Mouse (Mus musculus) hindbrain, postnatal 0 days (tissue): ENCODE data around the gene 2210407C18Rik. TPM values are rescaled to one million over a fixed set of nuclear protein-coding genes. Genes with fewer than 3 reads are reported as not detected.

Experiments used
- ATAC-seq: fragments of 200-750 bp; cut with Nextera tagmentation; 2 replicates; pipeline ENCODE4 v1.8.0; 2017; ENCODE audit warnings: mild to moderate bottlenecking, moderate TSS enrichment, moderate library complexity
- DNase-seq: peaks from one replicate; pipeline ENCODE4 v3.0.0-alpha.2; 2015; ENCODE audit warnings: low spot score
- H3K27ac ChIP-seq: fragments of 300-500 bp; sonication (generic); 2 replicates; pipeline ENCODE4 v1.5.1; 2014; ENCODE audit warnings: mild to moderate bottlenecking
- H3K27me3 ChIP-seq: fragments of 300-500 bp; sonication (generic); 2 replicates; pipeline ENCODE4 v1.6.1; 2014; ENCODE audit warnings: low read length, mixed read lengths; ENCODE audit not compliant: insufficient read depth
- H3K36me3 ChIP-seq: fragments of 300-500 bp; sonication (generic); 2 replicates; pipeline ENCODE4 v1.6.1; 2014; ENCODE audit warnings: low read length, mixed read lengths; ENCODE audit not compliant: insufficient read depth
- H3K4me1 ChIP-seq: fragments of 300-500 bp; sonication (generic); 2 replicates; pipeline ENCODE4 v1.6.1; 2014; ENCODE audit warnings: antibody characterized with exemption, low read length, mixed read lengths; ENCODE audit not compliant: insufficient read depth
- H3K4me2 ChIP-seq: fragments of 300-500 bp; sonication (generic); 2 replicates; pipeline ENCODE4 v1.6.1; 2014; ENCODE audit warnings: low read depth, mild to moderate bottlenecking, low read length, moderate library complexity, mixed read lengths
- H3K4me3 ChIP-seq: fragments of 300-500 bp; sonication (generic); 2 replicates; pipeline ENCODE4 v1.5.1; 2014; ENCODE audit warnings: low read length
- H3K9ac ChIP-seq: fragments of 300-500 bp; sonication (generic); replicated peaks from 2 replicates; pipeline ENCODE4 v1.6.1; 2014; ENCODE audit warnings: mild to moderate bottlenecking, low read length, moderate library complexity, mixed read lengths
- H3K9me3 ChIP-seq: fragments of 300-500 bp; sonication (generic); 2 replicates; pipeline ENCODE4 v1.6.1; 2016; ENCODE audit warnings: low read length, mixed read lengths
- CTCF ChIP-seq: IDR thresholded peaks from 2 replicates; pipeline ENCODE4 v1.5.1; 2016; ENCODE audit warnings: antibody characterized with exemption, control low read depth, low read depth
- WGBS: fragments of 180-500 bp; shearing (Covaris S2); extraction: QIAGEN DNeasy Blood & Tissue Kit; methylation state at CpG from one replicate; pipeline ENCODE4 v1.1.7; 2014; 5-methylcytosine and 5-hydroxymethylcytosine counted together
- polyA plus RNA-seq: library from polyadenylated mRNA; unstranded; fragments of >200 nt; fragmentation: Nextera tagmentation; extraction: Ambion mirVana; gene quantifications from 2 replicates; pipeline ENCODE4 v1.2.1, GENCODE M21; 2015
- total RNA-seq: library from RNA; depleted of rRNA; stranded (reverse); fragments of >200 nt; gene quantifications from 2 replicates; pipeline ENCODE4 v1.2.3, GENCODE M21; 2014

2210407C18Rik gene
- total and polyA plus RNA-seq, 2 experiments from 2014 or later: not detected

- no peak for TF ChIP-seq CTCF
- 61% methylated on average over 3 of the region's 3 CpGs for WGBS
- no peak for DNase-seq
Measured at GRCm38 (mm10) chr11:58618369-58618768, 2.5 kb upstream of the 2210407C18Rik start.

GRCm38 (mm10) chr11:58614526-58614925 is 1.3 kb downstream of the 2210407C18Rik start:
- TF ChIP-seq CTCF: no peak
- DNase-seq: no peak

More at GRCm38 (mm10) chr11:58618369-58618768, 2.5 kb upstream of the 2210407C18Rik start:
- ATAC-seq: no peak
- Histone ChIP-seq H3K4me3 (no peak overlapping the region), H3K27ac (no peak overlapping the region), H3K9me3 (no peaks in the 10 kb centered on the region), H3K9ac (no peak overlapping the region), H3K4me2 (no peak overlapping the region), H3K4me1 (no peaks in the 10 kb centered on the region), H3K27me3 (no peaks in the 10 kb centered on the region), H3K36me3 (no peaks in the 10 kb centered on the region)

GRCm38 (mm10) chr11:58613359-58613758 is 2.5 kb downstream of the 2210407C18Rik start:
- H3K9ac ChIP-seq: no peak overlapping the region
- H3K9me3 ChIP-seq: no peaks in the 10 kb centered on the region
- DNase-seq: no peak
- no peak overlapping the region for H3K4me2 ChIP-seq
- H3K4me1 ChIP-seq: no peaks in the 10 kb centered on the region
- ATAC-seq: no peak
- H3K27me3 ChIP-seq: no peaks in the 10 kb centered on the region
- no peaks in the 10 kb centered on the region for H3K36me3 ChIP-seq
- TF ChIP-seq CTCF: no peak
- WGBS: 81% methylated on average over 3 of the region's 3 CpGs
- no peak overlapping the region for H3K27ac ChIP-seq
- H3K4me3 ChIP-seq: no peak overlapping the region

More at GRCm38 (mm10) chr11:58614526-58614925, 1.3 kb downstream of the 2210407C18Rik start:
- Histone ChIP-seq H3K9ac (no peak overlapping the region), H3K4me2 (no peak overlapping the region), H3K27me3 (no peaks in the 10 kb centered on the region), H3K36me3 (no peaks in the 10 kb centered on the region), H3K27ac (no peak overlapping the region), H3K4me3 (no peak overlapping the region), H3K4me1 (no peaks in the 10 kb centered on the region), H3K9me3 (no peaks in the 10 kb centered on the region)
- ATAC-seq: no peak

GRCm38 (mm10) chr11:58607030-58607429 is 8.8 kb downstream of the 2210407C18Rik start:
- Histone ChIP-seq H3K4me3 (no peak overlapping the region), H3K4me2 (no peak overlapping the region), H3K27ac (no peak overlapping the region), H3K9me3 (no peaks in the 10 kb centered on the region), H3K4me1 (no peaks in the 10 kb centered on the region), H3K27me3 (no peaks in the 10 kb centered on the region), H3K9ac (no peak overlapping the region), H3K36me3 (no peaks in the 10 kb centered on the region)
- DNase-seq (no peak), ATAC-seq (no peak)
- 71% methylated on average over 6 of the region's 6 CpGs for WGBS
- no peak for TF ChIP-seq CTCF

GRCm38 (mm10) chr11:58606177-58606919 is 9.5 kb downstream of the 2210407C18Rik start:
- Histone ChIP-seq H3K9ac (no peak overlapping the region), H3K4me3 (no peak overlapping the region), H3K27me3 (no peaks in the 10 kb centered on the region), H3K27ac (no peak overlapping the region), H3K9me3 (no peaks in the 10 kb centered on the region), H3K36me3 (no peaks in the 10 kb centered on the region), H3K4me1 (no peaks in the 10 kb centered on the region), H3K4me2 (no peak overlapping the region)
- WGBS: 89% methylated on average over 12 of the region's 12 CpGs
- TF ChIP-seq CTCF: no peak
- DNase-seq (no peak), ATAC-seq (no peak)

GRCm38 (mm10) chr11:58605228-58605627 is 10.6 kb downstream of the 2210407C18Rik start:
- no peaks in the 10 kb centered on the region for H3K27me3 ChIP-seq
- no peak overlapping the region for H3K27ac ChIP-seq
- no peaks in the 10 kb centered on the region for H3K36me3 ChIP-seq
- ATAC-seq: no peak
- H3K4me2 ChIP-seq: no peak overlapping the region
- DNase-seq: no peak
- 87% methylated on average over 3 of the region's 3 CpGs for WGBS
- TF ChIP-seq CTCF: no peak
- H3K9me3 ChIP-seq: no peaks in the 10 kb centered on the region
- no peak overlapping the region for H3K9ac ChIP-seq
- no peak overlapping the region for H3K4me3 ChIP-seq
- H3K4me1 ChIP-seq: no peaks in the 10 kb centered on the region

GRCm38 (mm10) chr11:58604688-58605087 is 11.2 kb downstream of the 2210407C18Rik start:
- H3K4me1 ChIP-seq: no peaks in the 10 kb centered on the region
- no peak overlapping the region for H3K27ac ChIP-seq
- no peak overlapping the region for H3K9ac ChIP-seq
- H3K27me3 ChIP-seq: no peaks in the 10 kb centered on the region
- no peak overlapping the region for H3K4me2 ChIP-seq
- no peaks in the 10 kb centered on the region for H3K9me3 ChIP-seq
- no peak for ATAC-seq
- 69% methylated on average over 2 of the region's 2 CpGs for WGBS
- no peak for TF ChIP-seq CTCF
- no peak overlapping the region for H3K4me3 ChIP-seq
- DNase-seq: no peak
- H3K36me3 ChIP-seq: no peaks in the 10 kb centered on the region
